Mouse (Mus musculus) spleen, adult 2 months (tissue): ENCODE measurements around the gene Samsn1.

Experiments used
- CTCF ChIP-seq: fragments of 200-500 bp; IDR thresholded peaks from 2 replicates; pipeline ENCODE4 v1.5.1; 2011; ENCODE audit warnings: mild to moderate bottlenecking, inconsistent platforms; ENCODE audit not compliant: insufficient read depth, insufficient read length, insufficient replicate concordance; ENCODE audit errors: extremely low read depth
- POLR2A ChIP-seq: fragments of 200-500 bp; IDR thresholded peaks from 2 replicates; pipeline ENCODE4 v1.6.1; 2011; ENCODE audit warnings: low read depth, low read length, inconsistent platforms

GRCm38 (mm10) chr16:75889081-75889646, 132.9 kb downstream of the Samsn1 start:
- TF ChIP-seq POLR2A (no peak), CTCF (no peak)
